Mouse (Mus musculus): ENCODE measurements around the gene Bola2.
"Not testable (repeated sequence)": the region's sequence is repeated elsewhere in the genome, so short reads cannot be mapped to it uniquely, and the experiment has no call there.

Gene Bola2

GRCm38 (mm10) chr7:126707442-126708174, 12.4 kb downstream of the Bola2 start, which contains the start of gene Coro1a:
Coro1a (minus strand) TSS chr7:126707787.
- in situ Hi-C loops (cut with MboI), result no loop called here

GRCm38 (mm10) chr7:126708175-126708952, 13.2 kb downstream of the Bola2 start:
- in situ Hi-C loops (cut with MboI), result no loop called here

- in situ Hi-C loops (cut with MboI), result no loop called here
Observed at GRCm38 (mm10) chr7:126710266-126710665, 15.1 kb downstream of the Bola2 start.

- in situ Hi-C loops (cut with MboI), result no loop called here
Observed at GRCm38 (mm10) chr7:126711910-126712309, 16.7 kb downstream of the Bola2 start.

- in situ Hi-C loops (cut with MboI), result no loop called here
Observed at GRCm38 (mm10) chr7:126715679-126716078, 20.5 kb downstream of the Bola2 start.

- in situ Hi-C loops (cut with MboI), result no loop called here
Observed at GRCm38 (mm10) chr7:126717566-126717965, 22.4 kb downstream of the Bola2 start.

GRCm38 (mm10) chr7:126718787-126719337, 23.7 kb downstream of the Bola2 start:
- in situ Hi-C loops (cut with MboI), result no loop called here

- in situ Hi-C loops (cut with MboI), result no loop called here
Observed at GRCm38 (mm10) chr7:126721635-126722034, 26.4 kb downstream of the Bola2 start.

GRCm38 (mm10) chr7:126725077-126725476, 29.9 kb downstream of the Bola2 start:
- in situ Hi-C loops (cut with MboI), result no loop called here

GRCm38 (mm10) chr7:126725667-126726066, 30.5 kb downstream of the Bola2 start:
- in situ Hi-C loops (cut with MboI), result no loop called here

- in situ Hi-C loops (cut with MboI), result not testable (repeated sequence)
Observed at GRCm38 (mm10) chr7:126730256-126730789, 35.1 kb downstream of the Bola2 start.

- in situ Hi-C loops (cut with MboI), result no loop called here
Observed at GRCm38 (mm10) chr7:126736122-126736521, 40.9 kb downstream of the Bola2 start.

- in situ Hi-C loops (cut with MboI), result no loop called here
Observed at GRCm38 (mm10) chr7:126739551-126739950, 44.4 kb downstream of the Bola2 start.

- in situ Hi-C loops (cut with MboI), result no loop called here
Observed at GRCm38 (mm10) chr7:126740132-126740735, 45.0 kb downstream of the Bola2 start.

GRCm38 (mm10) chr7:126740977-126741376, 45.8 kb downstream of the Bola2 start:
- in situ Hi-C loops (cut with MboI), result no loop called here

GRCm38 (mm10) chr7:126741452-126741851, 46.3 kb downstream of the Bola2 start:
- in situ Hi-C loops (cut with MboI), result no loop called here

- in situ Hi-C loops (cut with MboI), result no loop called here
Observed at GRCm38 (mm10) chr7:126741964-126742482, 46.8 kb downstream of the Bola2 start.

GRCm38 (mm10) chr7:126746066-126746465, 50.9 kb downstream of the Bola2 start:
- in situ Hi-C loops (cut with MboI), result no loop called here

GRCm38 (mm10) chr7:126746798-126747197, 51.6 kb downstream of the Bola2 start:
- in situ Hi-C loops (cut with MboI), result no loop called here

GRCm38 (mm10) chr7:126748824-126749223, 53.6 kb downstream of the Bola2 start:
- in situ Hi-C loops (cut with MboI), result no loop called here

Data from mature B cell (primary cell).